Mouse (Mus musculus) kidney, adult 2 months (tissue): ENCODE data around the gene Tspan14. TPM values are rescaled to one million over a fixed set of nuclear protein-coding genes. Genes with fewer than 3 reads are reported as not detected.

Experiments
- DNase-seq: peaks from one replicate; pipeline ENCODE4 v3.0.0; 2021
- H3K27ac ChIP-seq: fragments of 200-500 bp; 2 replicates; pipeline ENCODE4 v1.5.1; 2012; ENCODE audit warnings: low read depth, low read length, control low read depth, inconsistent platforms; ENCODE audit not compliant: insufficient read depth
- H3K27me3 ChIP-seq: fragments of 200-500 bp; replicated peaks from 2 replicates; pipeline ENCODE4 v1.6.1; 2012; ENCODE audit warnings: mild to moderate bottlenecking, moderate library complexity, low read length, inconsistent platforms; ENCODE audit not compliant: control insufficient read depth, insufficient read depth
- H3K36me3 ChIP-seq: fragments of 200-500 bp; 2 replicates; pipeline ENCODE4 v1.6.1; 2012; ENCODE audit warnings: mild to moderate bottlenecking, moderate library complexity, low read length, inconsistent platforms; ENCODE audit not compliant: control insufficient read depth, insufficient read depth
- H3K4me1 ChIP-seq: fragments of 200-500 bp; 2 replicates; pipeline ENCODE4 v1.6.1; 2011; ENCODE audit warnings: low read length; ENCODE audit not compliant: control insufficient read depth, insufficient read depth
- H3K4me3 ChIP-seq: fragments of 200-500 bp; 2 replicates; pipeline ENCODE4 v1.5.1; 2011; ENCODE audit warnings: mild to moderate bottlenecking, low read depth, low read length, control low read depth; ENCODE audit not compliant: insufficient read depth
- CTCF ChIP-seq: fragments of 200-500 bp; conservative IDR thresholded peaks from 2 replicates; pipeline ENCODE4 v1.5.1; 2011; ENCODE audit warnings: low read depth, mild to moderate bottlenecking, control low read depth, low read length, moderate library complexity, mixed read lengths; ENCODE audit not compliant: insufficient read depth, insufficient read length
- POLR2A ChIP-seq: fragments of 200-500 bp; IDR thresholded peaks from one replicate; pipeline ENCODE4 v1.6.1; 2011; ENCODE audit warnings: low read depth, low read length, control low read depth
- WGBS: fragments of 180-500 bp; shearing (Covaris S2); methylation state at CpG from one replicate; pipeline ENCODE4 v1.1.7; 2018; 5-methylcytosine and 5-hydroxymethylcytosine counted together
- polyA plus RNA-seq: library from polyadenylated mRNA; depleted of rRNA; stranded (reverse); fragments of >200 nt; gene quantifications from 2 replicates; pipeline ENCODE4 v1.2.3, GENCODE M21; 2012

Tspan14 gene
- polyA plus RNA-seq, 1 experiment: 121 TPM

GRCm38 (mm10) chr14:41006899-41007298 is 40.3 kb upstream of the Tspan14 start:
- Histone ChIP-seq H3K4me3 (no peak overlapping the region), H3K27me3 (no peaks in the 10 kb centered on the region), H3K27ac (no peak overlapping the region), H3K36me3 (no peaks in the 10 kb centered on the region), H3K4me1 (peaks cover 39% of the 10 kb centered on the region)
- no peak for DNase-seq
- 87% methylated on average over 3 of the region's 3 CpGs for WGBS
- TF ChIP-seq CTCF: no peak
- no peak for TF ChIP-seq POLR2A

DNA sequence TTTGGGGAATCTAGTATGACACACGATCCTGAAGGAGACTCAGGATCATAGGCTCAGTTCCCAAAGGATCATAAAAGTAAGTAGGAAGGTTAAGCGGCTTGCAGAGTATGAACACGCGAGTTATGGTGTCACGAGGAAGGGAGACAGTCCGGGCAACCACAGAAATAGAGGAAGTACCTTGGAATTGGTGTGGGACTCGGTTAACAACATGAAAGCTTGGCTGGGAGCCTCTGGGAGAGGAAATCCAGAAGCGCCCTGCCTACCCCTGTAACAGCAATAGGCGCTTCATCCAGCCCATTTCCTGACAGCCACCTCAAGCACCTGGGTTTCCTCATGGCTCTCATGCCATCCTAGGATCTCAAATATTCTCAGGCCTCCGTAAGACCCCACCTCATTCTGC is 39.7 kb upstream of the Tspan14 start:
- 80% methylated on average over 10 of the region's 10 CpGs for WGBS
- H3K36me3 ChIP-seq: no peaks in the 10 kb centered on the region
- H3K27me3 ChIP-seq: no peaks in the 10 kb centered on the region
- no peak for DNase-seq
- peaks cover 39% of the 10 kb centered on the region for H3K4me1 ChIP-seq
- no peak overlapping the region for H3K4me3 ChIP-seq
- TF ChIP-seq CTCF: no peak
- H3K27ac ChIP-seq: no peak overlapping the region

DNA sequence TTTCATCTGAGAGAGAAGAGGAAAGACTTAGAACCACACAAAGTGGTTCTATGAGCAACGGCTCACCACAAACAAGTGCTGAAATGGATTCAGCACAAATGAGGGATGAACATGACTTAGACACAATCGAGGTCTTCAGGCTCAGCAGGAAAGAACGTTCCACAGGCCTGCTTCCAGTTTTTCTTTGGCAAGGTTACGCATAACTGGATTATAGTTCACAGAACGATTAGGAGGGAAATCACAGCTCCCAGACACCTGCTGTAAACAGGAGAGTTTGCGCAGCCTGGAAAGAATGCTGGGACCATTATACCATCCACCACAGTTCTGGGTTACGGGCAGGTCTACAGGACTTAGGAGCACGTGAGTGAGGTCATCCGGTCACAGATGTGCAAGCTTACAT is 39.1 kb upstream of the Tspan14 start:
- peak; percentile 76 for DNase-seq
- peaks cover 37% of the 10 kb centered on the region for H3K4me1 ChIP-seq
- H3K27ac ChIP-seq: no peak overlapping the region
- 51% methylated on average over 9 of the region's 9 CpGs for WGBS
- no peaks in the 10 kb centered on the region for H3K27me3 ChIP-seq
- no peaks in the 10 kb centered on the region for H3K36me3 ChIP-seq
- H3K4me3 ChIP-seq: no peak overlapping the region
- TF ChIP-seq CTCF: no peak
- TF ChIP-seq POLR2A: no peak

GRCm38 (mm10) chr14:41004201-41005141 is 37.9 kb upstream of the Tspan14 start:
- DNase-seq: peak; percentile 93
- 46% methylated on average over 22 of the region's 22 CpGs for WGBS
- peak overlapping the region; percentile 13; the same call in 1 of the 2 replicates for H3K4me3 ChIP-seq
- no peaks in the 10 kb centered on the region for H3K36me3 ChIP-seq
- H3K4me1 ChIP-seq: peaks cover 30% of the 10 kb centered on the region
- H3K27ac ChIP-seq: no peak overlapping the region
- H3K27me3 ChIP-seq: no peaks in the 10 kb centered on the region
- TF ChIP-seq POLR2A: no peak
- no peak for TF ChIP-seq CTCF

GRCm38 (mm10) chr14:41001576-41001975 is 35.0 kb upstream of the Tspan14 start:
- TF ChIP-seq CTCF: no peak
- TF ChIP-seq POLR2A: no peak
- Histone ChIP-seq H3K27ac (no peak overlapping the region), H3K27me3 (no peaks in the 10 kb centered on the region), H3K4me1 (peaks cover 18% of the 10 kb centered on the region; the same call in 1 of the 2 replicates), H3K4me3 (no peak overlapping the region), H3K36me3 (no peaks in the 10 kb centered on the region)
- no peak for DNase-seq
- 92% methylated on average over 5 of the region's 5 CpGs for WGBS

DNA sequence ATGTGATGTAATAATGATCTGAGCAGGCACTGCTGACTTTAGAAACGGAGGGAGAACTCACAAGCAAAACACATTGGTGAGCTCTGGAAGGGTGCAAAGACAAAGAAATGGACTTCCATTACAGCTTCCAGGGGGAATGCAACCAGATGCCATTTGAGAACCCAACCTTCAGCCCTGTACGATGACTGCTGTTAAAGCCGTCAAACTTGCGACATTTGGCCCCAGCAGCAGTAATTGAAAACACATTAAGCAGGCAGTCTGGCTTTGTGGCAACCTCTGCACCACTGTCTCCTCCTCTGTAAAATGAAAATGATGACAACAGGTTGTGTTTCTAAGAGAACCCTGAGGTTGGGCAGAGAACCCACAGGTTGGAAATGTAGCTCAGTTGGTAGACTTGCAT is 34.2 kb upstream of the Tspan14 start:
- TF ChIP-seq CTCF (no peak), POLR2A (no peak)
- DNase-seq: no peak
- Histone ChIP-seq H3K4me3 (no peak overlapping the region), H3K27me3 (no peaks in the 10 kb centered on the region), H3K36me3 (no peaks in the 10 kb centered on the region), H3K27ac (no peak overlapping the region), H3K4me1 (peaks cover 10% of the 10 kb centered on the region; the same call in 1 of the 2 replicates)
- 73% methylated on average over 4 of the region's 4 CpGs for WGBS

- no peak overlapping the region for H3K27ac ChIP-seq
- TF ChIP-seq POLR2A (no peak), CTCF (no peak)
- H3K27me3 ChIP-seq: no peaks in the 10 kb centered on the region
- no peak for DNase-seq
- WGBS: 59% methylated on average over 7 of the region's 7 CpGs
- H3K4me3 ChIP-seq: no peak overlapping the region
- no peaks in the 10 kb centered on the region for H3K36me3 ChIP-seq
- H3K4me1 ChIP-seq: peaks cover 6% of the 10 kb centered on the region; the same call in 1 of the 2 replicates
These were observed 33.5 kb upstream of the Tspan14 start for GRCm38 (mm10) chr14:40999904-41000645.
